Mouse (Mus musculus) CH12.LX (cell line): ENCODE results near the gene Adss. TPM values are rescaled to one million over a fixed set of nuclear protein-coding genes. Genes with fewer than 3 reads are reported as not detected.
A peak's percentile ranks its signal among the peaks of the same experiment; 100 is the strongest.

Source experiments
- DNase-seq: peaks from one replicate; pipeline ENCODE4 v3.0.0-alpha.2; 2013; ENCODE audit errors: extremely low read depth
- H3K27ac ChIP-seq: 2 replicates; pipeline ENCODE4 v1.5.1; 2012; ENCODE audit warnings: low read depth, mild to moderate bottlenecking, control low read depth, moderate library complexity; ENCODE audit not compliant: insufficient read depth
- H3K27me3 ChIP-seq: replicated peaks from 2 replicates; pipeline ENCODE3; 2012; ENCODE audit warnings: inconsistent platforms
- H3K36me3 ChIP-seq, 2 experiments: replicated peaks in 1 of 2; 2 replicates each; pipeline versions ENCODE3 to v1.6.1; 2012; ENCODE audit warnings: inconsistent platforms in 1 of 2, low read length in 1 of 2, mild to moderate bottlenecking in 1 of 2, mixed read lengths in 1 of 2, moderate library complexity in 1 of 2; ENCODE audit not compliant: control insufficient read depth in 1 of 2, insufficient read depth in 1 of 2
- H3K4me1 ChIP-seq, 2 experiments: 2 replicates each; pipeline ENCODE4 v1.6.1; 2012; ENCODE audit warnings: inconsistent platforms in 1 of 2, moderate library complexity in 1 of 2; ENCODE audit not compliant: insufficient read depth in 2 of 2, control insufficient read depth in 1 of 2
- H3K4me2 ChIP-seq: 2 replicates; pipeline ENCODE4 v1.6.1; 2012; ENCODE audit warnings: low read depth, mild to moderate bottlenecking, control low read depth; ENCODE audit not compliant: poor library complexity, insufficient read depth, severe bottlenecking
- H3K4me3 ChIP-seq, 3 experiments: fragments of 150-350 bp in 1 of 3; sonication (generic) in 1 of 3; replicated peaks in 1 of 3; 2 replicates each; pipeline versions ENCODE3 to v1.5.1; 2011 to 2012; ENCODE audit warnings: low read depth in 2 of 3, low read length in 2 of 3, mild to moderate bottlenecking in 2 of 3, moderate library complexity in 2 of 3, control low read depth in 1 of 3, improper control_type of control experiment in 1 of 3, inconsistent platforms in 1 of 3, mixed read lengths in 1 of 3; ENCODE audit not compliant: poor library complexity in 1 of 3
- H3K79me2 ChIP-seq: replicated peaks from 2 replicates; pipeline ENCODE4 v1.6.1; 2012; ENCODE audit warnings: mild to moderate bottlenecking, moderate library complexity; ENCODE audit not compliant: control insufficient read depth, poor library complexity, insufficient read depth, severe bottlenecking; ENCODE audit errors: extremely low read depth
- H3K9ac ChIP-seq: 2 replicates; pipeline ENCODE4 v1.6.1; 2012; ENCODE audit warnings: low read depth, mild to moderate bottlenecking, control low read depth, moderate library complexity; ENCODE audit not compliant: insufficient read depth
- H3K9me3 ChIP-seq: replicated peaks from 2 replicates; pipeline ENCODE3; 2012; ENCODE audit warnings: low read length, inconsistent platforms, mixed read lengths
- CTCF ChIP-seq, 2 experiments: IDR thresholded peaks in 1 of 2; conservative IDR thresholded peaks in 1 of 2; 2 replicates each; pipeline ENCODE4 v1.5.1; 2011 to 2012; ENCODE audit warnings: low read depth in 2 of 2, low read length in 2 of 2, improper control_type of control experiment in 1 of 2, inconsistent platforms in 1 of 2, mild to moderate bottlenecking in 1 of 2, moderate library complexity in 1 of 2
- EP300 ChIP-seq: IDR thresholded peaks from 2 replicates; pipeline ENCODE4 v1.6.1; 2011; ENCODE audit warnings: low read length, improper control_type of control experiment
- ETS1 ChIP-seq: conservative IDR thresholded peaks from 2 replicates; pipeline ENCODE4 v1.6.1; 2012; ENCODE audit warnings: low read depth, mild to moderate bottlenecking, inconsistent platforms, low read length, improper control_type of control experiment, moderate library complexity
- HCFC1 ChIP-seq: IDR thresholded peaks from 2 replicates; pipeline ENCODE4 v1.6.1; 2012; ENCODE audit warnings: low read depth, mild to moderate bottlenecking, inconsistent platforms, low read length, improper control_type of control experiment
- JUND ChIP-seq: conservative IDR thresholded peaks from 2 replicates; pipeline ENCODE4 v1.6.1; 2011; ENCODE audit warnings: low read depth, low read length, improper control_type of control experiment
- KAT2A ChIP-seq: IDR thresholded peaks from 2 replicates; pipeline ENCODE4 v1.6.1; 2012; ENCODE audit warnings: low read length, improper control_type of control experiment, inconsistent platforms; ENCODE audit not compliant: insufficient replicate concordance
- MAZ ChIP-seq: IDR thresholded peaks from 2 replicates; pipeline ENCODE4 v1.6.1; 2012; ENCODE audit warnings: low read depth, mild to moderate bottlenecking, inconsistent platforms, low read length, improper control_type of control experiment, moderate library complexity
- MXI1 ChIP-seq: IDR thresholded peaks from 2 replicates; pipeline ENCODE4 v1.6.1; 2011; ENCODE audit warnings: mild to moderate bottlenecking, low read depth, low read length, improper control_type of control experiment
- MYC ChIP-seq: IDR thresholded peaks from 2 replicates; pipeline ENCODE4 v1.6.1; 2011; ENCODE audit warnings: low read depth, mild to moderate bottlenecking, improper control_type of control experiment, low read length
- NELFE ChIP-seq: IDR thresholded peaks from 2 replicates; pipeline ENCODE4 v1.6.1; 2011; ENCODE audit warnings: low read depth, low read length, improper control_type of control experiment
- RAD21 ChIP-seq: IDR thresholded peaks from 2 replicates; pipeline ENCODE4 v1.6.1; 2011; ENCODE audit warnings: low read depth, mild to moderate bottlenecking, low read length, improper control_type of control experiment, moderate library complexity
- TBP ChIP-seq: conservative IDR thresholded peaks from 2 replicates; pipeline ENCODE4 v1.6.1; 2011; ENCODE audit warnings: low read depth, low read length, improper control_type of control experiment
- TCF12 ChIP-seq: IDR thresholded peaks from 2 replicates; pipeline ENCODE4 v1.6.1; 2014; ENCODE audit warnings: low read depth, mild to moderate bottlenecking, inconsistent platforms, low read length, improper control_type of control experiment
- ZKSCAN1 ChIP-seq: IDR thresholded peaks from 2 replicates; pipeline ENCODE4 v1.6.1; 2012; ENCODE audit warnings: low read depth, inconsistent platforms, low read length, improper control_type of control experiment, borderline replicate concordance
- ZMIZ1 ChIP-seq: IDR thresholded peaks from 2 replicates; pipeline ENCODE4 v1.6.1; 2012; ENCODE audit warnings: low read depth, mild to moderate bottlenecking, inconsistent platforms, low read length, improper control_type of control experiment
- ZNF384 ChIP-seq: IDR thresholded peaks from 2 replicates; pipeline ENCODE4 v1.6.1; 2012; ENCODE audit warnings: low read depth, low read length, improper control_type of control experiment, inconsistent platforms
- dilution Hi-C: fragments of 300-500 bp; cut with MboI; formaldehyde crosslinking; loops from 2 replicates; pipeline ENCODE4 v1.14.3; 2020; ENCODE audit warnings: low sequenced_read_pairs; ENCODE audit not compliant: extremely low pct_unique_long_range_greater_than_20kb, extremely low pct_ligation_motif_present
- in situ Hi-C: fragments of 300-500 bp; cut with MboI; formaldehyde crosslinking; loops from 3 replicates; pipeline ENCODE4 v1.14.3; 2019; ENCODE audit warnings: low sequenced_read_pairs, low pct_ligation_motif_present, low pct_unique_long_range_greater_than_20kb, mixed read lengths
- polyA plus RNA-seq: library from polyadenylated mRNA; unstranded; fragments of >175 nt; gene quantifications from 2 replicates; pipeline ENCODE4 v1.2.1, GENCODE M21; 2012; ENCODE audit warnings: low read depth; ENCODE audit not compliant: insufficient read length
- total RNA-seq, 2 experiments: library from RNA; depleted of rRNA; stranded (reverse); fragments of 300-350 nt in 1 of 2; fragments of >200 nt in 1 of 2; gene quantifications; 2 replicates each; pipeline ENCODE4 v1.2.3; 2012 to 2014

Adss gene
- total and polyA plus RNA-seq, 3 experiments, result 45.2 to 105 (median 95.5) TPM

- Histone ChIP-seq H3K4me3 (no peak overlapping the region), H3K9ac (peak overlapping the region; percentile 35; the same call in 1 of the 2 replicates), H3K4me1 (peaks cover 0 to 13% of the 10 kb centered on the region in 2 experiments; a peak in 1 of 4 replicates), H3K79me2 (peaks cover 28% of the 10 kb centered on the region), H3K4me2 (no peak overlapping the region), H3K27ac (no peak overlapping the region), H3K36me3 (no peaks in the 10 kb centered on the region), H3K9me3 (no peaks in the 10 kb centered on the region), H3K27me3 (no peaks in the 10 kb centered on the region)
- TF ChIP-seq ZNF384, result no peak
- TF ChIP-seq ZKSCAN1, result no peak
- no peak for TF ChIP-seq EP300
- no peak for TF ChIP-seq TBP
- TF ChIP-seq CTCF (conservative IDR thresholded peaks at IDR 0.05 in 1 of 2, IDR thresholded peaks at IDR 0.05 in 1 of 2; ENCODE audit: low read depth in 2 of 2, low read length in 2 of 2), result peak in 1 of 2 experiments; percentile 53; a peak in 2 of 4 replicates
- TF ChIP-seq KAT2A, result no peak
- no peak for TF ChIP-seq TCF12
- TF ChIP-seq RAD21, result peak; percentile 34
- no peak for TF ChIP-seq HCFC1
- no peak for TF ChIP-seq ETS1
- no peak for TF ChIP-seq JUND
- dilution Hi-C loops (no loop called here), in situ Hi-C loops (no loop called here)
- peak; percentile 41 for DNase-seq
Measured at GRCm38 (mm10) chr1:177797151-177797755, 942 bp upstream of the Adss start.

GRCm38 (mm10) chr1:177795421-177796192 is 704 bp downstream of the Adss start:
- Histone ChIP-seq H3K79me2 (peaks cover 39% of the 10 kb centered on the region), H3K9me3 (no peaks in the 10 kb centered on the region), H3K27ac (peak overlapping the region; percentile 95), H3K27me3 (no peaks in the 10 kb centered on the region), H3K4me1 (peaks cover 0 to 28% of the 10 kb centered on the region in 2 experiments; a peak in 2 of 4 replicates), H3K4me3 (peak overlapping the region; percentile 81 to 99 (median 97)), H3K4me2 (peak overlapping the region; percentile 85), H3K36me3 (peaks cover 0 to 4% of the 10 kb centered on the region in 2 experiments), H3K9ac (peak overlapping the region; percentile 93)
- dilution Hi-C loops, result no loop called here
- in situ Hi-C loops, result no loop called here
- no peak for TF ChIP-seq MAZ
- no peak for TF ChIP-seq ZMIZ1
- TF ChIP-seq ZNF384, result peak; percentile 88
- no peak for TF ChIP-seq NELFE
- peak; percentile 41; the same call in 1 of the 2 replicates for TF ChIP-seq MYC
- TF ChIP-seq MXI1, result peak; percentile 75; the same call in 1 of the 2 replicates
- peak; percentile 38 for DNase-seq
